Mouse (Mus musculus) heart, postnatal 0 days (tissue): ENCODE results near the gene Hnrnpa0.

Experiments used
- CTCF ChIP-seq: IDR thresholded peaks from 2 replicates; pipeline ENCODE4 v1.5.1; 2016; ENCODE audit warnings: antibody characterized with exemption, control low read depth, low read depth
- EP300 ChIP-seq: IDR thresholded peaks from 2 replicates; pipeline ENCODE4 v1.6.1; 2016; ENCODE audit warnings: antibody characterized with exemption, low read depth

DNA sequence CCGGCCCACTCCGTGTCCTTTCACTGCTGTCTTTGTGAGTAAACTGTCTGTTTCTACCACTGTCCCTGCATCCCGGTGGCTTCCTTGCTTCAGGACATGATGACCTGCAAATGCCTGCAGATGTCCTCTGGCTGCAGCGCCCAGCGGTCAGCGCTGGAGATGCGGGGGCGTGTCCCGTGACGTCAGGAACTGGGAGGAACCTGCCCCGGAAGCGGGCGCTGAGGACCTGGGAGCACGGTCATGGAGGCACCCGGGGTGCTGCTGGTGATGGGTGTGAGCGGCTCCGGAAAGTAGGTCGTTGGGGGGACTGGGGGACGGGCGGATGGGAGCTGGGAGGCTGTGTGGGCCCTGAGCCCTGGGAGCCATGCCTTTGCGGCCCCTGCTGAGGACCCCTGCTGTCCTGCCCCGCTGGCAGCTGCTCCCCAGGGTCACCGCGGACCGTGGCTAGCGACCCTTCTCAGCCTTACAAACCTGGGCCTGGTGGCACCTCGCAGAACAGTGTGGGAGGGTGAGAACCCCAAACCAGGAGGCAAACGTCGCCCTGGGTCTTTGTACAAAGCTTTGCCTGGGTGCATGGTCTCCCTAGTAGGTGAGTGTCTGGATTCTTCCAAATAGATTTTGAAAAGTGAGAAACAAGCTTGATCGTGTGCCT, 29.2 kb upstream of the Hnrnpa0 start, which contains the start of gene Idnk:
- TF ChIP-seq CTCF (peak; percentile 23; the same call in 1 of the 2 replicates), EP300 (no peak)
